Mouse (Mus musculus) kidney, adult 2 months (tissue): ENCODE measurements around the gene Kcnj6.

Experiments used
- CTCF ChIP-seq: fragments of 200-500 bp; conservative IDR thresholded peaks from 2 replicates; pipeline ENCODE4 v1.5.1; 2011; ENCODE audit warnings: low read depth, mild to moderate bottlenecking, control low read depth, low read length, moderate library complexity, mixed read lengths; ENCODE audit not compliant: insufficient read depth, insufficient read length
- POLR2A ChIP-seq: fragments of 200-500 bp; IDR thresholded peaks from one replicate; pipeline ENCODE4 v1.6.1; 2011; ENCODE audit warnings: low read depth, low read length, control low read depth

- no peak for TF ChIP-seq CTCF
- TF ChIP-seq POLR2A: no peak
These were observed 41.1 kb downstream of the Kcnj6 start for GRCm38 (mm10) chr16:94956410-94956809.
